Mouse (Mus musculus) testis, adult 2 months (tissue): Measurements from ENCODE around the gene Calm2.

Experiments used
- CTCF ChIP-seq: fragments of 200-500 bp; IDR thresholded peaks from 2 replicates; pipeline ENCODE4 v1.5.1; 2012; ENCODE audit warnings: low read depth, mild to moderate bottlenecking, inconsistent platforms, low read length, moderate library complexity; ENCODE audit not compliant: control insufficient read depth, insufficient read depth, insufficient replicate concordance
- POLR2A ChIP-seq: fragments of 200-500 bp; IDR thresholded peaks from 2 replicates; pipeline ENCODE4 v1.6.1; 2012; ENCODE audit warnings: low read depth, mild to moderate bottlenecking, inconsistent platforms, low read length, moderate library complexity; ENCODE audit not compliant: control insufficient read depth

DNA sequence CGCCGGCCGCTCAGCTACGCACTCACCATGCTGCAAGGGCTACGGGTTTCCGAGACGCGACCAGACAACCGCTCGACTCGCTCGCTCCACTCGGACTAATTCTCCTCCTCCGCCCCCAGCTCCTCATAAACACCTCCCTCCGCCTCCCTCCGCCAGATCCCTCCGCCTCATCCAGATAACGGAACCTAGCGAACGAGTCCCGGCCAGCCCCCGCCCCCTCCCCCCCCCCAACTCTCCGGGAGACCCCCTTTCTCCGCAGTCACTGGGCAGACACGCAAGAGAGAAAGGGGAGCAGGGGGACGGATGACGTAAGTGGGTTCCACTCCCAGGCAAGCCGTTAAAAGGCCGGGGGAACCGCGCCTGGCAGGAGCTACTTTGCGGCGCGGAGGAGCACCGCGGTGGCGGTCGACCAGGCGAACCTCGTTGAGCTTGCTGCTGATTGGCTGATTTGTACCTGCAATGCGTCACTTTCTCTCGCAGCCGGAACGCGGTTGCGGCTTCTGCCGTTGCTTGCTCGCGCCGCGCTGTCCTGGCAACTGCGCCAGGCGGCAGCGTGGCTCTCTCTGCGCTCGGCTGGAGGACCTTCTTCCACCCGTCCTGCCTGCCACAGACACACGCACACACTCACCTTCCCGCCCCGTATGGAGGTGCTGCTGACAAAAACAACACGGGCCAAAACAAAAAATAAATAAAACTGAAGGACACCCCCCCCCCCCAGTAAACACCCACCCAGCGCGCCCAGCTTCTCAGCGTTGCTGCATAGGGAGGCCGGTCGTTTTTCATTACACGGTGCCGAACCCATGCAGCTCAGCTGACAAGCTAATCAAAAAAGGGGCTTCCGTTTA lies at the start of gene Calm2:
- TF ChIP-seq POLR2A (peak; percentile 100), CTCF (peak; percentile 4; the same call in 1 of the 2 replicates)
